Mouse (Mus musculus): ENCODE data around the gene Ryk.

The Ryk gene

DNA sequence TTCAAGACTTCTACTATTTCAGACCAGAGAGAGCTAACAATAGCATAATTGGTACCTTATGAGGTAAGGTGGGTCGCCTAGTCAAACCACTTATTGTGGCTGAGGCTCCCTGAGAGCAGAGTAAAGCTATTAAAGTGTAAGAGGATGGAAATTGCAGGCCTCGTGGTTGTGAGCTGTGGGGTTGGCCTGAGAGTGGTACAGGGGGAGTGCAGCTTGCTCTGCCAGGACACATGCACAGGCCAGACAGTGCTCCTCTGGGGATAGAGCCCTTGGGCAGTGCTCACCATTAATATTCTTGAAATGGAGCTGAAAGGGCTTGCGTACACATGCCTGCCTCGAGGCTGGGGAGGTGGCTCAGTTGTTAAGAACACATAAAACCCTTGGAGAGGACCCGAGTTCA, 23.6 kb downstream of the Ryk start:
- no peak for DNase-seq (ENCODE audit: extremely low spot score)

DNA sequence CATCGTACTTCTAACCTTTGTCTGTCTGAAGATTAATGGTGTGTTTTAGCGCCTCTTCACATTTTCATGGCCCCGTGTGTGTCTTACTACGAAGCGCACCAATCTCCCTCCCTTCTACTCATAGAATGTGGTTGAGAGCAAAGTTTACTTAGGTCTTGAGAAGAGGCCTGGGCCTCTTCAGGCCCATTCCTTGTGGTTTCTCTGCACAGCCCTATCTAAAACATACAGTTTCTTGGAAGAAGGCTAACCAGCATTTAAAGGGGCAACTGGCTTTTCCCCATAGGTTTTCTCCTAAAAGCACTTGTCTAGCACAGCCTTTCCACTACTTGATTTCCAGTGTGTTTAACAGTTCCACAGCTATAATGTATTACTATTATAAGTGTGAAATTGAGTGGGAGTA, 24.7 kb downstream of the Ryk start:
- DNase-seq (ENCODE audit: extremely low spot score): no peak

DNA sequence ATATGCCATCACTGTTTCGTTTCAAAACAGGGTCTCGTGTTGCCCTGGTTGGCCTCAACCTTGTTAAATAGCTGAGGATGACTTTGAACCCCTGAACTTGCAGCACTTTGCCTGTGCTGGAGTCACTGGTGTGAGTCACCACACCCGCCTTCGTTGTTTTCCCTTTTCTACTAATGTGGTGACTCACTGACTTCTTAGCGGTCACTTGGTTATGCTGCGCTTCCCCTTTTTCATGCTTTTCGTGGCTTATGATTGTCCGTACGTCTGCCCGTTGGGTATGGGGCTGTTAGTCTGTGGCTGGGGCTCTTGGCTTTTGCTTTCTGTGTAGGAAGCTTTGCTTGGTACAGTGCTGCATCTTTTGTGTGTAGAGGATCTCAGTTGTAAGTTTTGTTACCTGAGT, 25.2 kb downstream of the Ryk start:
- no peak for DNase-seq (ENCODE audit: extremely low spot score)

DNA sequence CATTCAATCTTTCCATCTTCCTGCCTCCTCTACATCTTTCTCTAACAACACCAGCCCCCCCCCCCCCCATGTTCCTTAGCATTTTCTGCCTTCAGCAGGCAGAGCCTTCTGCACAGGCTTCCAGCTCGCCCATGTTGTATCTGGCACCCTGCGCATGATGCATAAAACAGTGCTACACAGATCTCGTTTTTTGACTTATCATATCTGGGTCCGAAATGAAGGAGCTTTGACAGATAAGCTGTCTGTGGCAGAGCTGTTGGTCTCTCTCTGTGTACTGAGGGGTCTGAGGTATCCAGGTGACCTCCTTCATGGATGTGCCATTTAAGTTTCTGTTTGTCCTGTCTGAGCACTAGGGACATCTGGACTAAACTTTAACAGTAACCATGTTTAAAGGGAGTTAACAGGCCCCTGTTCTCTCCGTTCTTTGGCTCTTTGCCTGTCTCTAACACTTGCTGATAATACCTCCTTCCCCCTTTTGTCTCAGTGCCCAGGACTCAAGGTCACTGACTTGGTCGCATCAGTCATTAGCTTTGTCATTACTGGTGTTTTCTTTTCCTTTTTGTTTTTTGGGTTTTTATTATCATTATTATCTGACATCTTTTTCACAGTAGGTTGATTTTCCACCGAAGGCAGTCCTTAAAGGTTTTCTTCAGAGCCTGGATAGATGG, 26.2 kb downstream of the Ryk start:
- no peak for DNase-seq (ENCODE audit: extremely low spot score)

DNA sequence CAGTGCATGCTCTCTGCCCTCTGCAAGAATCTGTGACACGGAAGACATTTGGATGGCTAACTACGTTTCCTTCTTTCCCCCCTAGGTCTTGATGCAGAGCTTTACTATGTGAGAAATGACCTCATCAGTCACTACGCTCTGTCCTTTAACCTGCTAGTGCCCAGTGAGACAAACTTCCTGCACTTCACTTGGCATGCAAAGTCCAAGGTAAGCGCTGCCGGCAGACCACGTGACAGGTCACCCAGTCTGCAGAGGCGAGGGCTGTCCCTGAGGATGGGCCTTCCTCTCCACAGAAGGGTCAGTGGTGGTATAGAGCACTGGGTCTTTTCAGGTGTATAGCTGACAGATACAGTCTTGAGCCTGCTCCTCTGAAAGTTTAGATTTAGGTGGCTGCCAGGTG, 27.1 kb downstream of the Ryk start:
- no peak for DNase-seq (ENCODE audit: extremely low spot score)

DNA sequence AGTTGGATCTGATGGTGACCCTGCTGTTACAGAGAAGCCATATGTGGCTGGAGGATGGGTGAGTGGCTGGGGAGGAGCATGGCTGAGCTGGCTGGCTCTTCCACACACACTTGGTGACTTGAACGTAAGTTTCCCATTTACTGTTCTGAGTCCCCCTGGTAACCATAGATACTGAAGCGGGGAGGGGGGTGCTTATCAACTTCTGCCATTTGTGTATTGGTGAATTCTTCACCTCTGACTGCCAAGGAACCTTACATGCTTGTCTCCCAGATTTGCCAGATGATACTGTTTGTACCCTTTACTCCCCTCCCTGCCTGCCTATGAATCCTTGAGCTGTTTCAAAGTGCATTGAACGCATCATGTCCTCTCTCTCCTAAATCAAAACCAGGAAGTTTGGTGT, 27.5 kb downstream of the Ryk start:
- DNase-seq (ENCODE audit: extremely low spot score): no peak

DNA sequence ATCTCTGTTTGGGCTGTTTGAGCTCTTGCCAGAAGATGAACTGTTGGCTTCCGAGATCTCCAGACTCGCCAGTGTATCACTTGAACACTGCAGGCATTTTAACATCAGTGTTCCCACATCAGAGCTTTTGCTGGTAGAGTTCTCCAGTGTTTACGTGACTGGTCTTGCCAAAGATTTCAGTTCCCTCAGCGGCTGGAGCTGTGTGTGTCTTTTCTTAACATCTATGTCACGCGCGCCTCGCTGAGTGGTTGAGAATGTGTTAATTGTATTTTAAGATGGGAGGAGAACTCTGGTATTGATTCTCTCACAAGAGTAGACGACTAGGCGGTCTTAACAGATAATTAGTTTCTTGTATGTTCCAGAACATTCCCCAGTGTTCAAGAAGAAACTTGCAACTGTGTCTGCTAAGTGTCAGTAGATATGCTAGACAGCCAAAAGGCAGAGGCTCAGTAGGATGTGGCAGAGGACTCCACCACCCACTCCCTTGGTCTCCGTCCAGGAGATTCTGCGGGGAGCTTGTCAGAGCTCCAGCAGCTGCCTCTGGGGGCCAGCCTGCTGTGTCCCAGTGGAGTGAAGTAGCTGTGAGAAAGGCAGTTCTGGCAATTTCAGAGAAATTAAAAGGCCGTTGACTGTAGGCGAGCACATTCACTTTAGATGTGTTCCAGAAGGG, 29.3 kb downstream of the Ryk start:
- no peak for DNase-seq (ENCODE audit: extremely low spot score)

DNA sequence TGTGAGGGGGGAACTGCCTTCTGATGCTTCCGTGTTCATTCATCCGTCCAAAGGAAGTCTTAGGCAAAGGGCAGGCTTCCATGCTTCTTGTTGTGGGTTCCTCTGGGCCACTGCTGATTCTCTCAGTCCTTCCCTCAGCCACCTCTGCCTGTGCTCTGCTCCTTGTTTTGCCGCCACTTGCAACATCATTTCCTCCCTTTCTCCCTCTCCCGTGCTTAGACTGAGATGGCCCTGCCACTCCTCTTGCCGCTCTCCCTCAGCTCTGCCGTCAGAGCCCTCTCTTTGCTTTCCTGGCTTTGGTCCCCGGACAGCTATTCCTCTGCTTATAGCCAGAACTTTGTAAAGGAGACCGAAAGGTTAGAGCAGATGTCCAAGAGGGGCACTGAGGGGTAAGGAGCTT, 30.2 kb downstream of the Ryk start:
- DNase-seq (ENCODE audit: extremely low spot score): no peak

DNA sequence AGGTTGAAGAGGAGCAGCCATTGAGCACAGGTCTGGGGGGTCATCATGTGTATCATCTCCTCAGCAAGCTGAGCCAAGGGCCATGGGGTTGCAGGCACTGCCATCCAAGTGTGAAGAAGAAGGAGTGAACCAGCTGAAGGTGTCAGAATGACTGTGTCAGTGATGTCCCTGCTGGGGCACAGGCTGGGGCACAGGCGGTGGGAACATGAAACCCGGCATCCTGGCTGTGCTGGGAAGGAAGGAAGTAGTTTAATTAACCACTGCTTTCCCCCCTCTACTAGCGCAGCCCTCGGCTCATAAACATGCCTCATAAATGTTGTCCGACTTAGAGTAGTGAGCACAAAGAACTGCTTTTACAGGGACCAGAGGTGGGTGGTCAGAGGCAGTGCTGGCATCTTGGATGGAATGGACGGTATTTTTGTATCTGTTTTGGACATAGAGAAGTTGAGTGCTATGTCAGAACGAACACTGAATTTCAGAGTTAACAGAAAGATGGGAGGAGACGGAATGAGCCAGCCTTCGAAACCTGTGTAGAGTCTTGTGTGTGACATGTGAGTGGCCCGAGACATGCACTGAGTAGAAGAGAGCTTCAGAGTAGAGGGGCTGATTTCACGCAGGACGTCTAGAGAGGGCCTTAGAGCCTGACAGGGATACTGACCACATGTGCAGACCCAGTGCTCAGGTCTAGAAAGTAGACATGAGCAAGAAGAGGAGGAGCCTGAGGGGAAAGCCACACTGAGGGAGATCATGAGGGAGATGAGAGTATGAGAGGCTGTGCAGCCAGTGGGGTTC, 31.4 kb downstream of the Ryk start:
- DNase-seq (ENCODE audit: extremely low spot score): no peak

DNA sequence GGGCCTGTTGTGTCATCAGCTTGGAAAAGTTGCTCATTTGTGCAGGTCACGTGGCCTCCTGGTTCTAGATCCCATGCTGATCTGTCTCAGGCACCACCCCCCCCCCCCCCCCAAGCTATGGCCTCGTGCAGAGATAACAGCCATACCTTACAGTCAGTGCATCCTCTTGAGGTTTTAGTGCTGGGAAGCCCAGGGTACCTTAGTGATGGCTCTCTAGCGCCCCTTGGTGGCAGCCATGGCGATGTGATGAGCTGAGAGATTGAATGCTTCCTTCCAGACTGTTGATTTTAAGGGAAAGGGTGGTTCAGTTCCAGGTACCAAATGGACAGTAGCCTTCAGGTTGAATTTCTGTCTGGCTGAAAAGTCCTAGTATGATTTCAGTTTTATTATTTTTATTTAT, 32.2 kb downstream of the Ryk start:
- peak; percentile 71 for DNase-seq (ENCODE audit: extremely low spot score)

DNA sequence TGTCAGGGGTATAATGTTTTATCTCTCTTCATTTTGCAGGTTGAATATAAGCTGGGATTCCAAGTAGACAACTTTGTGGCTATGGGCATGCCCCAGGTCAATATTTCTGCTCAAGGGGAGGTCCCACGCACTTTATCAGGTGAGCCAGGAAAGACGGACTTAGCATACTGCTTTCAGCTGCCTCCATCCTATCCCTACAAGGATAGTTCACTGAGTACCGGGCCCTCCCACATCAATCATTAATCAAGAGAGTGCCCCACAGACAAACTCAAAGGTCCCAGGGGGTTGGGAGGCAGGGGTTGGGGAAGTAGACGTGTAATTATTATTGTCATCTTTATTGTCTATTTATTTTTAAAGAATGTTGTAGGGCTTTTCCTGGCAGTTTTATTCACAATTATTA, 32.8 kb downstream of the Ryk start:
- no peak for DNase-seq (ENCODE audit: extremely low spot score)

DNA sequence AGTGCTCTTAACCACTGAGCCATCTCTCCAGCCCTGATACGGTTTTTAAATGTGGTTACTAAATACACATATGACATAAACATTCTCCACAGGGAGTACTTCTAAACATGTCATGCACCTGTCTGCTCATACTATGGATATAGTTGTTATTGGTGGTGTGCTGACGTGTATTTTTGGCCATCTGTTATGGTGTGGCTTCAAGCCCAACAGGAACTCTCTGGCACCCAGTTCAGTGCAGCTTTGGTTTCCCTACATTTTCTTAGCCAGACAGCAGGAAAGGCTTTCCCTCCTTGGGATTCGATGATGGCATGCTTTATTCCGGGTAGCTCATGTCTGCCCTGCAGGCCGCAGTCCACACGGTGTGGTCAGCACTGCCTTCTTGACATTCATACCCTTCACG, 33.7 kb downstream of the Ryk start:
- DNase-seq (ENCODE audit: extremely low spot score): no peak

DNA sequence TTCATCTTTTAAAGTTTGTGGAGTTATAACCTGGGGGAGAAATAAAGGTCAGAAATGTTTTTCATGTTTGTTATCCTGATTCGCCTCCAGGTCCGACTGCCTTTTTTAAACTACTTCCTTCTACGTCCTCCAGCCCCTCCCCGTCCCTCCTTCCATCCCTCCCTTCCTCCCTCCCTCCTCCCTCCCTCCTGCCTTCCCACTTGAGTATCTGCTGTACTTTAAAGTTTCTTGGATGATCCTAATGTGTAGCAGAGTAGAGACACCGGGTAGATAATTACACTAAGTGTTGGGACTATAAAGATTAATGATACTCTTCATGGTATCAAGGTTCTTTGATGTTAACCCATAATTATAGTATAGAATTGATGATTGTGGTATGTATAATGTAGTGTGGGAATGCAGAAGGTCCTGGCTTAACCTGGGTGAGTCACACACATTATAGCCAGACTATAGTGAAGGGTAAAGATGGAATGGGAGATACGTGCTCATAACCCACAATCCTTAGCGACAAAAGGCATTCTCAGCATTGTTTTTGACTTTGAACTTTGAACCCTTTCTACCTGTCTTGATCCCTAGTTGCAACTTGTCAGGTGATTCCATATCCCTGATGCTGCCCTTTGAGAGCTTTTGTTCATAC, 41.5 kb downstream of the Ryk start:
- DNase-seq (ENCODE audit: extremely low spot score): no peak

DNA sequence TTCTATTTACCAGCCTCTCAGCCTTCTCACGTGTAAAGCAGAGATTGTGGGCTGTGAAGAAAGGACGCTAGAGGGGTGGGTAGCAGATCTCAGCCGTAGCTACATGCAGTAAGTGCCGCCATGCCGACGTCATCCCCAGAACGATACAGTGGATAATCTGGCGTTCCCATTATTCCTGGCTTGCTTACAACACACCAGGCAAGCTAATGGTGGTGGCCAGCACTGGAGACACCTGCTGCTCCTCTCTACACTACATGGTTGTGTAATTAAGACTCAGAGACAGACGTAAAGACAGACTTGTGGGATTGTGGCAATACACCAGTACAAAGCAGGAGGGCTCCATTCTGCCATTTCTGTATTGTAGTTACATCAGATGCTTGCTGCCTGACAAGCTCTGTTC, 43.2 kb downstream of the Ryk start:
- DNase-seq (ENCODE audit: extremely low spot score): no peak

DNA sequence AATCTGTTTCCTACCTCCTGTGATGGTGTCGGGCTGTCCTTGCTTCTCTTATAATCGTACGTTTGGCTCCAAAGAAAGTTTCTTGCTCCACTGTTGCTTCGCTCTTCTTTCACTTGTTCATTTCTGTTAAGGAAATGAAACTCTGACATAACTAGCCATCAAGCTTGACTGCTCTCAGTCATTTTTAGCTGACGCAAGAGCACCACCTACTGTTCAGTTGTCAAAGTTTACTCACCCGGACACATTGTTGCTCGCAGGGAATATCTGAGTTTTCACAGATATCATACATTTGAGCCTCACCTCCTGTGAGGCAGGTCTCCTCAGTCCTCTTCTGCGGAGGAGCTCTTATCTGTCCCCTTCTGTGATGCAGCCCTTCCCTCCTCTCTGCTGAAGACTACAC, 44.8 kb downstream of the Ryk start:
- DNase-seq (ENCODE audit: extremely low spot score): peak; percentile 46

DNA sequence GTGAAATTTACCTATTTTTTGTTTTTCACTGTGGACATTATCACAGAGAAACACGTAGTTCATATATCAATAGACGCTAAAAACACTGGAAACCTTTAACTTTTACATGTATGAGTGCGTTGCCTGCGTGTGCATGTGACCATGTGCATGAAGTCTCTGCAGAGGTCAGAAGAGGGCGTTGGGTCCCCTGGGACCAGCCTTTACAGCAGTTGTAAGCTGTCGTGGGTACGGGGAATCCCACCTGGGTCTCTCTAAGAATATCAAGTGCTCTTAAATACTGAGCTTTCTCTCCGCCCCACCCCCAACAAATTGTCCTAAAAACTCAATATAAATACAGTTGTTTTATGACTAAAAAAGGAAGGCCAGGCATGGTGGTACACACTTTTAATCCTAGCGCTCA, 50.0 kb downstream of the Ryk start:
- DNase-seq (ENCODE audit: extremely low spot score): no peak

DNA sequence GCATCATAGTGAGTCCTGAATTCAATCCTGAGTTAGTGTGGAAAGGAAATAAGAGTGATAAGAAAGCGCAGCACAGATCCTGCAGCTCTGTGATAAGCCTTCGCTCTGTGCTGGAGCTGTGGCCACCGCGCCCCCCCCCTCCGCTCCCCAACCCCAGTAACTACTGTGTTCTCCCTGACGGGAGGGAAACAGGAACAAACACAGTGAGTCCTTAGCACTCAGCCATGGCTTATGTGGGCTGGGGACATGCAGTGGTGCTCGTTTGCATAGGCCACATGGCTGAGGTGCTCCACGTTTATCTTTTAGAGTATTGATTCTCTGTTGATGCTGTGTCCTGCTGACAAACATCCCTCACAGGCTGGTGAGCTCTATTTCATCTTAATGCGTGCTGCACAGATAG, 55.4 kb downstream of the Ryk start:
- DNase-seq (ENCODE audit: extremely low spot score): no peak

DNA sequence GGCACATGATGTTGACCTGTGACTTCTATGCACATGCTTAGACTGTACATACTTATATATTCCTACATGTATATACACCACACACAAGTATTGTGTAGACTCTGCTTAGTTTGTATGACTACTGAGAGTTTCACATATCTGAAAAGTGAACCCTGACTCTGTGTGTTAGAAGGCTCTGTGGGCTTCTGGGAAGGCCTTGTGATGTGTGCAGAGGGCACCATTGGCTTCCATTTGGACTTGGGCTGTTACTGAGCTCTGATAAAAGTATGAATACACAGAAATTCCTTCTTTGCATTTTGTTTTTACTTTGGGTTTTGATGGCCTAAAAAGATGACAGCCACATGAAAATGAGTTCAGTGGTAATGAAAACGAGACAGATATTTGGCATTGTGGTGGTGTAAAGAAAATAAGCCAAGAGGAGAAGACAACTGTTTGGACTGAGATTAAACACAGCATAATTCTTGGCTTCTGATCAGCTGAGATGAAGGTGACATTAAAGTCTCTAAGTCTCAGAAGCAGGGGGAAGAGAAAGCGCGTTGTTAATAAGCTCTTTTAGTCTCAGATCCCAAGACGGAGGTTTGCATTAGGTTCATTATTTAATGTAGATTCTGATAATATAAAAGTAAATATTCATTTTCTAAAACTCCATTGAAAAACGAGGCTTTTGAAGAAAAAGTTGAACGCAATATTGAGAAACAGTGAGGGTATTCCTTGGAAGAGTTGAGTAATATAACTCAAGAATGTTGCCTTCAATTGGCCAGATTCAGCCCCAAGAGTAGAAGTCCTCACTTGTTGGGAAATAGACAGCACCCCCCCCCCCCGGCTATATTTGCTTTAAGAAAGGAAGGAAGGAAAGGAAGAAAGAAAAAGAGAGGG, 58.0 kb downstream of the Ryk start:
- no peak for DNase-seq (ENCODE audit: extremely low spot score)

DNA sequence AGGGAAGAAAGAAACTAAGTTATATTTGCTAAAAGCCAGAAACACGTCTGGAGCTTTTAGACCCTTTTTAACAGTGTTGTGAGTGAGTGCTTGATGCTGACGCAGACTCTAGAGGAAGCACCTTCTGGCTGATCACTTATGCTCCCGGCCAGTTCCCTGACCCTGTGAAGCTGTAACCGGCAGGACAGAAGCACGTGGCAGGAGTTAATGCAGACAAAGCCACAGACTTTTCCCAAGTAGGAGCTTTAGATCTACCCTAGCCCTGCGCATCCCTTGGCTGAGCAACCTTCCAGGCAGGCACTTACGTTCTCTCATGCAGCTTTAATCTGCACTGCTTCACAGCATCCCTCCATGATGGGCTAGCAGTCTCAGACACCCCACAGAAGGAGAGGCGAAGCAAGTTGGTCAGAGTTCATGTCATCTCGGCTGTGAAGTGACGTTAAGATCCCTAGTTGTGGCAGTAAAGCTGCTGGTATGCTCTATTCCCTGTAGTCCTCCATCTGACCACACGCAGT, 58.7 kb downstream of the Ryk start:
- no peak for DNase-seq (ENCODE audit: extremely low spot score)

DNA sequence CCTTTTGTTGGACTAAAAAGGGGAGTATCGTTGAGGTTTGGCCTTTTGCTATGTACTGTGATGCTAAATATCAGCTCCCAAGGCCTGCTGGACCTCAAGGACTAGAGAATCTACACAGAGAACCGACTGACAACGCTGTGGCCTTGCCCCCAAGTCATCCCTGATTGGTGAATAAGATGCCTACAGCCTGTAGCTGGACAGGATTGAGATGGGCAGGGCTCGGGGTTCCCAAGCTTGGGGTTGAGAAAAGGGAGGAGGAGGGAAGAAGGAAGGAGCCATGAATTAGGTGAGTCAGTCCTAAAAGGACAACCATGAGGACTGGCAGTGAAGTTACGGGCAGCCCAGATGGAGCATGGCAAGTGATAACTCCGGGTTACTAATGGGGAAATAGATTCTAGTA, 65.2 kb downstream of the Ryk start:
- no peak for DNase-seq (ENCODE audit: extremely low spot score)

DNA sequence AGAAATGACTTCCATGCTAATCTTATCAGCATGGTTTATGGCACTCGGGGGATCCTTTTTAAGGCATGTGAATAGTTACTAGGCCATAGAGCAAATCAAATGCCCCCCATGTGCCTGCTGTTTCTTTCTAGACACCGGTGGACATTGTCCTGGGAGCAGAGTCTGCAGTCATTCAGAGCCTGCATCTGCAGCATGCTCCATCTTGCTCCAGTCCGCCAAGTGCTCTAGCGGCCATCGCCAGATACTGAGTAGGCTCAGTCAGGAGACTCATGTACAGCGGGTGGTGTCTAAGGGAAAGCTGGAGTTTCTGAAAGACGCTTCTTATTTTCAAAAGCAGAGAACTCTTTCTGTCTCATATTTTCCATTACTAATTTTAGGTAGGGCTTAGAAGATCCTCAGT, 67.6 kb downstream of the Ryk start:
- no peak for DNase-seq (ENCODE audit: extremely low spot score)

DNA sequence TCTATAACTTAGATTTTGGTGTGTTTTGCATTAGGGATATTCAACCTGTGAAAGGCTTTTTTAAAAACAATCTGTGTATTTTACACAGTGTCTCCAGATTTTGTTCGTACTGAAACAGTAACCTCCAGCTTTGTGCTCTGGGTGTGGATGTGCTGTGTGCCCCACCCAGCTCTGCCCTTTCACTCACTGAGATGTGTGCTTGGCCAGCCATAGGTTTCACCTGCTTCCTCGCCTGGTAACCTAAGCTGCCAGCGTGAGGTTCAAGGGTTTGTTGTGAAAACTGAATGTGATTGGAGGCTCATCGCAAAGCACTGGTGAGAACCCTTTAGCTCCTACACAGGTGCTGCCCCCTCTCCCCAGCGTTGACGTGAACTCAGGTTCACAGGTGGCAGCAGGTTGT, 70.2 kb downstream of the Ryk start:
- DNase-seq (ENCODE audit: extremely low spot score): no peak

Measured in embryo, embryonic 9.5 days (tissue).